Mouse (Mus musculus) layer of hippocampus, adult 18-20 months (tissue): Measurements from ENCODE around the gene Rxfp4. TPM values are rescaled to one million over a fixed set of nuclear protein-coding genes. Genes with fewer than 3 reads are reported as not detected.

Experiments used
- DNase-seq, 2 experiments: peaks; one replicate each; pipeline ENCODE4 v3.0.0; 2022; ENCODE audit warnings: low spot score in 2 of 2
- total RNA-seq, 2 experiments: library from RNA; stranded (reverse); gene quantifications; 2 replicates each; pipeline ENCODE4 v1.2.3; 2021

Gene Rxfp4
- total RNA-seq, 2 experiments from 2014 or later = not detected

- no peak for DNase-seq
These were observed 998 bp downstream of the Rxfp4 start for GRCm38 (mm10) chr3:88651669-88652618.

GRCm38 (mm10) chr3:88650713-88651504 is 2.0 kb downstream of the Rxfp4 start:
- DNase-seq = no peak

- DNase-seq = no peak
These were observed 3.0 kb downstream of the Rxfp4 start for GRCm38 (mm10) chr3:88649967-88650366.

GRCm38 (mm10) chr3:88649186-88649585 is 3.8 kb downstream of the Rxfp4 start:
- DNase-seq = no peak

GRCm38 (mm10) chr3:88648452-88649168 is 4.3 kb downstream of the Rxfp4 start:
- DNase-seq = no peak

- no peak for DNase-seq
These were observed 5.0 kb downstream of the Rxfp4 start for GRCm38 (mm10) chr3:88647779-88648413.

- no peak for DNase-seq
These were observed 5.9 kb downstream of the Rxfp4 start for GRCm38 (mm10) chr3:88647076-88647475.

GRCm38 (mm10) chr3:88646426-88646995 is 6.4 kb downstream of the Rxfp4 start:
- no peak for DNase-seq

- DNase-seq = no peak
These were observed 7.0 kb downstream of the Rxfp4 start for GRCm38 (mm10) chr3:88645937-88646336.

- no peak for DNase-seq
These were observed 9.9 kb downstream of the Rxfp4 start for GRCm38 (mm10) chr3:88643078-88643477.

GRCm38 (mm10) chr3:88640676-88641075 is 12.3 kb downstream of the Rxfp4 start:
- peak in 1 of 2 experiments; percentile 71 for DNase-seq

- DNase-seq = no peak
These were observed 13.7 kb downstream of the Rxfp4 start for GRCm38 (mm10) chr3:88639239-88639638.

- DNase-seq = no peak
These were observed 15.8 kb downstream of the Rxfp4 start for GRCm38 (mm10) chr3:88637134-88637533.

- DNase-seq = no peak
These were observed 16.4 kb downstream of the Rxfp4 start for GRCm38 (mm10) chr3:88636555-88636986.

- no peak for DNase-seq
These were observed 17.3 kb downstream of the Rxfp4 start for GRCm38 (mm10) chr3:88635506-88636275.

- no peak for DNase-seq
These were observed 19.9 kb downstream of the Rxfp4 start for GRCm38 (mm10) chr3:88633056-88633455.

GRCm38 (mm10) chr3:88631921-88632587 is 20.9 kb downstream of the Rxfp4 start:
- DNase-seq = no peak

- DNase-seq = peak; percentile 74 to 87
These were observed 22.0 kb downstream of the Rxfp4 start for GRCm38 (mm10) chr3:88630849-88631341.

- DNase-seq = no peak
These were observed 22.9 kb downstream of the Rxfp4 start for GRCm38 (mm10) chr3:88630018-88630417.
